26 mouse cellular contexts compared by ENCODE assay signal in genomic region chr19:21948030-21948429, GRCm38 (mm10).
DNase-seq lines count a peak whose midpoint lies in the region; ATAC-seq and TF ChIP-seq lines count a peak whose summit lies in the region.
"Had no signal": no experiment of that assay in that cellular context is flagged by ENCODE, and none has a peak within 500 bp of the region (broad histone marks: within the 10 kb centered on the region; RNA-seq: fewer than 3 reads in every experiment).

No protein-coding gene starts in this region.

- 0 out of 2 replicates have a peak overlapping the region, but pooled peaks have one; percentile 27 for H3K27ac ChIP-seq in bone marrow, adult 2 months (ENCODE audit: control insufficient read depth, insufficient read depth, low read depth, low read length, poor library complexity)
- no peak overlapping the region for H3K27ac ChIP-seq in limb, embryonic 10.5 days
- no peak overlapping the region for H3K27ac ChIP-seq in forebrain, postnatal 0 days (ENCODE audit: low read depth, low read length)
- H3K27ac ChIP-seq: embryonic facial prominence, embryonic 12.5 days; embryonic facial prominence, embryonic 15.5 days; heart, embryonic 13.5 days; hindbrain, embryonic 12.5 days; hindbrain, embryonic 15.5 days; intestine, embryonic 15.5 days had no signal

- peaks cover 2% of the 10 kb centered on the region for H3K4me1 ChIP-seq in bone marrow, adult 2 months (ENCODE audit: control insufficient read depth, insufficient read depth, low read length)
- no peaks in the 10 kb centered on the region for H3K4me1 ChIP-seq in limb, embryonic 10.5 days
- H3K4me1 ChIP-seq in forebrain, postnatal 0 days (ENCODE audit: insufficient read depth), result no peaks in the 10 kb centered on the region
- H3K4me1 ChIP-seq: embryonic facial prominence, embryonic 12.5 days; embryonic facial prominence, embryonic 15.5 days; heart, embryonic 13.5 days; hindbrain, embryonic 12.5 days; hindbrain, embryonic 15.5 days; intestine, embryonic 15.5 days had no signal

- H3K36me3 ChIP-seq in splenic B cell, adult 2 months (ENCODE audit: control insufficient read depth, insufficient read depth, low read length, poor library complexity, severe bottlenecking), result no peaks in the 10 kb centered on the region
- no peaks in the 10 kb centered on the region for H3K36me3 ChIP-seq in limb, embryonic 10.5 days
- H3K36me3 ChIP-seq in forebrain, postnatal 0 days (ENCODE audit: insufficient read depth), result no peaks in the 10 kb centered on the region
- H3K36me3 ChIP-seq: embryonic facial prominence, embryonic 12.5 days; embryonic facial prominence, embryonic 15.5 days; heart, embryonic 13.5 days; hindbrain, embryonic 12.5 days; hindbrain, embryonic 15.5 days; intestine, embryonic 15.5 days had no signal

- no peak overlapping the region for H3K9ac ChIP-seq in forebrain, postnatal 0 days
- H3K9ac ChIP-seq: embryonic facial prominence, embryonic 12.5 days; embryonic facial prominence, embryonic 15.5 days; heart, embryonic 13.5 days; hindbrain, embryonic 12.5 days; hindbrain, embryonic 15.5 days; intestine, embryonic 15.5 days had no signal

- H3K4me3 ChIP-seq in bone marrow, adult 2 months (replicated peaks; ENCODE audit: control insufficient read depth, low read depth, low read length), result no peak overlapping the region
- H3K4me3 ChIP-seq in limb, embryonic 10.5 days, result no peak overlapping the region
- H3K4me3 ChIP-seq in forebrain, postnatal 0 days (ENCODE audit: low read depth, low read length), result no peak overlapping the region
- H3K4me3 ChIP-seq: embryonic facial prominence, embryonic 12.5 days; embryonic facial prominence, embryonic 15.5 days; heart, embryonic 13.5 days; hindbrain, embryonic 12.5 days; hindbrain, embryonic 15.5 days; intestine, embryonic 15.5 days had no signal

- no peaks in the 10 kb centered on the region for H3K9me3 ChIP-seq in limb, embryonic 10.5 days (replicated peaks)
- H3K9me3 ChIP-seq in forebrain, postnatal 0 days (ENCODE audit: low read length), result no peaks in the 10 kb centered on the region
- H3K9me3 ChIP-seq: embryonic facial prominence, embryonic 12.5 days; embryonic facial prominence, embryonic 15.5 days; heart, embryonic 13.5 days; hindbrain, embryonic 12.5 days; hindbrain, embryonic 15.5 days; intestine, embryonic 15.5 days had no signal

- no peaks in the 10 kb centered on the region for H3K27me3 ChIP-seq in splenic B cell, adult 2 months (ENCODE audit: control insufficient read depth, insufficient read depth, low read length, poor library complexity, severe bottlenecking)
- H3K27me3 ChIP-seq in limb, embryonic 10.5 days (ENCODE audit: low read depth, poor library complexity, severe bottlenecking), result no peaks in the 10 kb centered on the region
- H3K27me3 ChIP-seq in forebrain, postnatal 0 days (ENCODE audit: insufficient read depth, low read length), result no peaks in the 10 kb centered on the region
- H3K27me3 ChIP-seq: embryonic facial prominence, embryonic 12.5 days; embryonic facial prominence, embryonic 15.5 days; heart, embryonic 13.5 days; hindbrain, embryonic 12.5 days; hindbrain, embryonic 15.5 days; intestine, embryonic 15.5 days had no signal

- ATAC-seq in hematopoietic stem cell, adult 5-6 weeks (replicated peaks in 1 of 2; ENCODE audit: insufficient read depth in 1 of 2, low FRiP score in 2 of 2, low TSS enrichment in 1 of 2, low read depth in 1 of 2, poor library complexity in 2 of 2, severe bottlenecking in 2 of 2), result peak; percentile 49 to 73
- ATAC-seq in forebrain, postnatal 0 days, result no peak
- ATAC-seq: CD4-positive, CD25-positive, alpha-beta regulatory T cell, adult 4 months; forebrain, embryonic 14.5 days; intestine, embryonic 15.5 days had no signal

- TF ChIP-seq CTCF in bone marrow, adult 2 months (IDR thresholded peaks at IDR 0.05; ENCODE audit: control insufficient read depth, insufficient read depth, low read length), result no peak
- no peak for TF ChIP-seq CTCF in forebrain, postnatal 0 days (IDR thresholded peaks at IDR 0.05; ENCODE audit: low read depth)

- no peak for TF ChIP-seq POLR2A in bone marrow, adult 2 months (IDR thresholded peaks at IDR 0.05; ENCODE audit: borderline replicate concordance, control insufficient read depth, low read depth, low read length)

- 19% methylated on average over 2 of the region's 2 CpGs for WGBS in bone marrow, adult 2 months
- 92% methylated on average over 2 of the region's 2 CpGs for WGBS in limb, embryonic 10.5 days
- WGBS in forebrain, postnatal 0 days, result 95% methylated on average over 2 of the region's 2 CpGs

- DNase-seq in spleen, postnatal 36 days (ENCODE audit: low spot score in 2 of 2), result peak; percentile 8 to 27
- no peak for DNase-seq in spleen, postnatal 14 days (ENCODE audit: low spot score in 2 of 2)
- DNase-seq in splenic B cell, adult 2 months (ENCODE audit: low read depth, low spot score), result peak; percentile 57
- DNase-seq in limb, embryonic 10.5 days (ENCODE audit: low spot score), result no peak
- no peak for DNase-seq in forebrain, postnatal 0 days
- no peak for DNase-seq in kidney, adult 11 months
- DNase-seq: adrenal gland, postnatal 10 days; adrenal gland, postnatal 36 days; cerebellum, adult 11 months; cerebellum, adult 8-10 months; gastrocnemius, postnatal 10 days; gastrocnemius, postnatal 36 days; heart, adult 18-20 months; heart, postnatal 14 days; heart, postnatal 4 days; kidney, adult 18-20 months had no signal

- no peak overlapping the region for H3K4me2 ChIP-seq in forebrain, postnatal 0 days (ENCODE audit: low read depth)
- H3K4me2 ChIP-seq: embryonic facial prominence, embryonic 12.5 days; embryonic facial prominence, embryonic 15.5 days; heart, embryonic 13.5 days; hindbrain, embryonic 12.5 days; hindbrain, embryonic 15.5 days; intestine, embryonic 15.5 days had no signal

Comparison
In these comparisons a context has a peak if more than half of its experiments do, and no peak if none do; other contexts are left out.
1. DNase-seq: peak in spleen, postnatal 36 days (2 of 2) and splenic B cell, adult 2 months (single experiment); none in spleen, postnatal 14 days (0 of 2), limb, embryonic 10.5 days (single experiment), forebrain, postnatal 0 days (single experiment) and kidney, adult 11 months (single experiment).